Mouse (Mus musculus) right cerebral cortex, postnatal 4 days (tissue): ENCODE results near the gene Gm21964.

Source experiments
- DNase-seq: peaks from one replicate; pipeline ENCODE4 v3.0.0-alpha.2; 2022

Gene Gm21964

GRCm38 (mm10) chr8:110100907-110101306 is at the start of gene Gm21964:
Gm21964 (plus strand) TSS chr8:110101207.
- DNase-seq, result no peak

DNA sequence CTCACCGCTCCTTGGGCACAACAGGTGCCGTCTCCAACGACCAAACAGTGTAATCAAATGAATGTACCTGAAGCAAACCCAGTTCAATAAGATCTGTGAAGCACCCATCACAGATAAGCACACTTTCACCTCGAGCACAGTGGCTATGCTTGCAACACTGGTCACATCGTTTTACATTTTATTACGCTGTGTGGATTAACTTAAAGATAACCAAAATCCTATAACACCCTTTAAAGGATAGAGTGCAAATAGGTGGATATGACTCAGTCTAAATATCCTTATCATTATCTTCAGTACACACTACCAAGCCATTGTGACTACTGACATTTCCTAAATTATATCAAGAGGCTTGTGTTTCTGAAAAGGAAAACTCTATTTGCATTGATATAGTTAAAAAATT is 49.8 kb upstream of the Gm21964 start:
- DNase-seq, result no peak

GRCm38 (mm10) chr8:110058207-110058606 is 42.8 kb upstream of the Gm21964 start:
- DNase-seq, result no peak

GRCm38 (mm10) chr8:110064161-110064560 is 36.8 kb upstream of the Gm21964 start:
- no peak for DNase-seq

GRCm38 (mm10) chr8:110064606-110065365 is 36.2 kb upstream of the Gm21964 start:
- DNase-seq, result no peak

- DNase-seq, result no peak
Observed at GRCm38 (mm10) chr8:110065676-110066075, 35.3 kb upstream of the Gm21964 start.

GRCm38 (mm10) chr8:110069706-110070105 is 31.3 kb upstream of the Gm21964 start:
- no peak for DNase-seq

DNA sequence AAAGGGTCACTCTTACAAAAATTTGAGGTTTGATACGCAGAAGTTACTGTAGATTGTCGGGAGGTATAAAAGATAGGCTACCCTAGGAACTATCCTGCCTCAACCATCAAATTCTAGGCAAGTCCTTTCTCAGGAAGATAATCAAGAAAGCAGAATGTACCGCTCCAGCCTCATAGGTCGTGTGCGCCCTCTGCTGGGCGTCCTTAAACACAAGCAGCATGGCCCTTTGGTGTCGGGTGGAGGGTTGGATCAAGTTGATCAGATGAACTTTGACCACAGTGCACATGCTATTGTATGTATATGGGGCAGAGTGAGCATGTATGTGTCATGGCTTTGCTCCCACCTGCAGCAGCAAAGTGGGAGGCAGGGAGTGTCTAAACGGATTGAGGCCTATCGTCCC is 29.4 kb upstream of the Gm21964 start:
- DNase-seq, result peak; percentile 72

DNA sequence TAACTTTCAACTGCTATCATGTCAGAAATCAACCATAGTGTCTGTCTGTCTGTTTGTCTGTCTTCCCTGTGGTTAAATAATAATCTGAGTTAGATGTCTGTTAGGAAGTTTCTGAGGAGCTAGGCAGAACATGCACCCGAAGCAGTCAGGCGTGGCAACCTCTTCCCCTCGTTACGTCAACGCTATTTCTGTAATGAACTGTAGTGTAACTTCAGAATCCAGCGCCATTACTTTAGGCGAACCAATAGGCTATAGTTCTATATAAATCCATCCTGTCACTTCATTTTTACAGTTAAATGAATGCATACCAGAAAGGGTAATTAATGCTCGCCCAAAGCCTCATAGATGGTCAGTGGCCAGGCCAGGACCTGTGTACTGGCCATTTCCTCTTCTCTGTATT is 26.5 kb upstream of the Gm21964 start:
- DNase-seq, result no peak

GRCm38 (mm10) chr8:110079282-110080221 is 21.5 kb upstream of the Gm21964 start, which contains the start of gene Zfp612:
Zfp612 (plus strand) TSS chr8:110079746.
- DNase-seq, result peak; percentile 66

DNA sequence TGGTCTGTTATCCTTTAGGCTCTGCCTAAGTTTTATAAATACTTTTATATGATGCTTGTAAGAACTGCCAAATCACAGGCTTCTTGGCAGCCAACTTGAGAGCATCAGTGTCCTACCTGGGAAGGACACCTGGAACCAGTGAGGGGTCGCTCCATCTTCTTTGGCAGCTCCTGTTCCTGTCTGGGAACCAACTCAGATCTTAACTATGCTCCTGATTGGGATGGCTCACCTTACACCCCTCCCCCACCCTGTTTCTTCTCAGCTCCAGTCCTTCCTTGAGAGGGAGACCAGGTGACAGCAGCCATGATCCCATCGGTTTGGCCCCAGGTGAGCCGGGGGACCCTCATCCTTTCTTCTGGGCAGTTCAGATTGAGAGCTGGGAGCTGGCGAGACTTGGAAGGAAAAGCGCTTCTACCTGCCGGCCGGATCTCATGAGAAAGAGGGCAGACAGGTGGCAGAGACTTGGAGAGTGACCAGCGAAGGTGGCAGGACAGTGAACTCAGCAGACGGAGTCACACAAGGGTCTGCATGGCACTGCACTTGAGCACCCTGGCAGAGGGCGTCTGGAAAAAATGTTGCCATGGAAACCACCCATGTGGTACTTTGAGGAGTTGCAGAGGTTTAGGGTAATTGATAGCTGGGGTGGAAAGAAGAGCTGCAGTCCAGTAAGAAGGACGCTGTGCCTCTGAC is 18.4 kb upstream of the Gm21964 start:
- no peak for DNase-seq

GRCm38 (mm10) chr8:110091869-110092268 is 9.1 kb upstream of the Gm21964 start:
- no peak for DNase-seq

- DNase-seq, result no peak
Observed at GRCm38 (mm10) chr8:110101676-110102075, 669 bp downstream of the Gm21964 start.

- DNase-seq, result no peak
Observed at GRCm38 (mm10) chr8:110102653-110103052, 1.6 kb downstream of the Gm21964 start, which contains the start of gene Gm17720. Gm17720 (minus strand) TSS chr8:110102753.

DNA sequence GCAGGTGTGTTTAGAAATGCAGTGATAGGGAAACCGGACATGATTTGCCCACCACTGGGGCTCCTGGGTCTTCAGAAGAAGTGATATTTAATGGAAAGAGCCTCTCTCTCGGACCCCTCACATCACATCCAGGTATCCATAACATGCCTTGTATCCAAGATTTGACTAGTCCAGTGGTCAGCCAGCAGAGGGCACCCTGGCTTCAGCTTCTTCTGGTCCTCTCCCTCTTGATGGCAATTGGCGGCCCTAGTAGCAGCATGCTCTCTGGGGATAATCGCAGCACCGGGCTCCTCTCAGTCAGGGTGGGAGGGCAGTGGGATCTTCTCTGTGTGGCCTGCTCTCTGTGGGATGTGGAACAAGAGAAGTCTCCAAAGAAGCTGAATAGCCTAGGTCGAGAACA is 18.7 kb downstream of the Gm21964 start:
- DNase-seq, result peak; percentile 36

DNA sequence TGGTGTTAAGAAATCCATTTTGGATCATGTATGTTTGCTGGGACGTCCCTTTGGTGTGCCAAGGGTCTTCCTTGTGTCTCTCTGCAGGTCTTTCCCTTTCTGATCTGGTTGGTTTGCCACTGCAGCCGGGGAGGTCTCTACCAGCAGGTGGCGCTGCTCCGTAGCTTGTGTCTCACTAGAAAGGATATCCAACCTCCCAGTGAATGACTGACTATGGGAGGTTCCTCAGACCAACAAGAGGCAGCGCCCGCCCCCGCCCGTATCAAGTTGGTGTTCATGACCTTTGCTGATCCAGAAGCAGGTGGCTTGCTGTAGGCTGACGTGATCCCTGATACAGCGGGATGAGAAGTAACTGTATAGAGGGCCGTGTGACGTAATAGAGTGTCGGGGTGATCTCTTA is 29.5 kb downstream of the Gm21964 start:
- DNase-seq, result peak; percentile 91

GRCm38 (mm10) chr8:110134236-110134635 is 33.2 kb downstream of the Gm21964 start:
- DNase-seq, result no peak

DNA sequence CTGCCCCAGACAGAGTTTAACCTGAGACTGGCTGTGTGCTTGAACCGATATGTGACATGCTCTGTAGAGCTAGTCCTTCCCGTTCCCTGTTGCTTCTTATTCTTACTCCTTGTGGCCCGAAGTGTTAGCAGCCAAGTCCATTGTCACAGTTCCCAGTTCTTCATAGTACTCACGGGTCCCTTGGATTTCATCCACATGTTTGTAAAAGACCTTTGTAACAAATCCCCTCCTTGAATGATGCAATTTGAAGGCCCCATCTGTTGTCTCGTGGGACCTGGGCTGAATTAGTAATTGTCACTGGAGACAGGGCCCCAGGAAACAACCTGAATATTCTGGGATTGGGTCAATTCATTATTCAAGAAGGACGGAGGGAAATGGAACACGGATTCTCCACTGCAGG is 34.5 kb downstream of the Gm21964 start:
- DNase-seq, result no peak

DNA sequence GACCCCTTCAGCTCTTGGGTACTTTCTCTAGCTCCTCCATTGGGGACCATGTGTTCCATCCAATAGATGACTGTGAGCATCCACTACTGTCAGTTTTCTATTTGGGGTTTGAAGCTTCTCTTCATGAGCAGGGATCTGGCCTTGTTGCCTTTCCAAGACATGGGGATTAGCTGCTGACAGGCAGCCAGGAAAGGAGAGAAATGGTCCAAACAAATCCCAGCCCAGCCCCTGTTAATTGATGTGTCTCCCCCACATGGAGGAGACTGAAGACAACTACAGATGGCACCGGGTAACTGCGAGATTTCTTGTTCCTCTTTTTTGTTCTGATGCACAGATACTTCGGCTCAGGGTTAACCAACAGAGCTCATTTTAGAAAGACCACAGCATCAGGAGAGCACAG is 39.1 kb downstream of the Gm21964 start:
- DNase-seq, result no peak

DNA sequence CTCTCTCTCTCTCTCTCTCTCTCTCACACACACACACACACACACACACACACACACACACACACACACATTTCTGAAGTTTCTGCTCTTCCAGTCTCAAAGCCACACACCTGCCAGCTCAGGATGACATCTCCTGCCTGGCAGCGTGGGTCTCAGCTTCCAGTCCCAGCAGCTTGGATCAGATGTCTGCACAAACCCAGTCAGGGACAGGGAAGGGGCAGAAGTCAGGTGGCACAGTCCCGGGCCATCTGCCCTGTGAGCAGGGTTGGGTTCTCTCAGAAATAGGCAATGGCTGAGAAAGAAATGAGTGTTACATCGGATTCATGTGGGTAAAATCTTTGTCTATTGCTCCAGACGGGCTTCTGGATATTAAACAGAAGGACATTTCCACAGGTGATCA is 39.8 kb downstream of the Gm21964 start:
- no peak for DNase-seq

DNA sequence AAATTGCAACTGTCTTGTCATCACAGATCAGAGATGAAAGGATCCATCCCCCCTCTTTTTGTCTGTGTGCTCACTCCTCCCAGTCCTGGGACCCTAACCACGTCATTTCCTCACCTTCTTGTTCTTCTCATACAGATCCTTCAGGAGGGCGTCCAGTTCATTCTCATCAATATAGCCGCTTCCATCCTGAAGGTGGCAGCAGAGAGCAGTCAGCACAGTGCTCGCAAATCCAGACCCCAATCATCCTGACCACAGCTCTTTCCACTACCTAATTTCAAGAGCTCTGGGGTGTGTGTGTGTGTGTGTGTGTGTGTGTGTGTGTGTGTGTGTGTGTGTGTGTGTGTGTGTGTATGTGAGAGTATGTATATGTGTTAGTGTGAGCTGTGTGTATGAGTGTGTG is 44.5 kb downstream of the Gm21964 start:
- peak; percentile 67 for DNase-seq

DNA sequence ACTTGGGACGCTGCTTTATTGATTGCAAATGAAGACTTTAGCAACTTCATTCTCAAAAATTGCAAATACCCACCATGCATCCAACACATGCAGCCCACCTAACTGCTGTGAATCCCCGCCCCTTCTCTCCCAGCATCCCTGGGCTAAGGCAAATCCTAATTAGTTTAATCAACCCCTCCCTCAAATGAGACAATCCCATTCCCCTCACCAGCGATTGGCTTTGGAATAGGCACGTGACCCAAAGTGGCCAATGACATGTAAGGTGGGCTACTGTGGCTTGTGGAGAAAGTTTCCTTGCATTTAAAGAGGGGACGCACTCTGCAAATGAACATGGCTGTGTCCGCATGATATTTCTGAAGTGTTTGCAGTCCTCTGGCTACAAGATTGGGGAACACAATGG is 51.9 kb downstream of the Gm21964 start:
- no peak for DNase-seq
